Mouse (Mus musculus): ENCODE results near the gene Maea. TPM values are rescaled to one million over a fixed set of nuclear protein-coding genes. Genes with fewer than 3 reads are reported as not detected.

The Maea gene
- polyA plus RNA-seq, 1 experiment, result 114 TPM

DNA sequence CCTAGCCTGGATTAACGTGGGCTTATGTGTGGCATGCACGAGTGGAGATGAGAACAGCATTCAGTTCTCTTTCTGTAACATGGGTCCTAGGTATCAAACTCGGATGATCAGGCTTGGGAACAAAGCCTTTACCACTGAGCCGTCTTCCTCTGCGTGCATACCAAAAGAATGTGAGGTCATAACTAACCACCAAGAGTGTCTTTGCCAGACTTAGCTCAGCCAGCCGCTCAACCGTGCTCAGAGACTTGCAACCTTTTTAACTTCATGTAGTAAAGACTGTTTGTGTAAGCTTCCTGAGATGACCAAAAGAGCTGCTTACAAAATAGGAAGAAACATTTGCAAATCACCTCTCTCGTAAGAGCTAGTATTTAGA, 16.9 kb downstream of the Maea start:
- peaks cover 99% of the 10 kb centered on the region for H3K79me2 ChIP-seq (ENCODE audit: control insufficient read depth, insufficient read depth)
- H3K27me3 ChIP-seq (ENCODE audit: control insufficient read depth, insufficient read depth, insufficient read length), result no peaks in the 10 kb centered on the region
- TF ChIP-seq TCF12 (IDR thresholded peaks at IDR 0.05; ENCODE audit: insufficient read depth, poor library complexity, severe bottlenecking) (no peak), E2F4 (IDR thresholded peaks at IDR 0.05; ENCODE audit: insufficient read depth) (no peak), SRF (IDR thresholded peaks at IDR 0.05; ENCODE audit: control insufficient read depth, insufficient read length, low read depth) (no peak), USF1 (IDR thresholded peaks at IDR 0.05; ENCODE audit: low read depth) (no peak), POLR2A (IDR thresholded peaks at IDR 0.05; ENCODE audit: insufficient read length, low read depth) (no peak)
- no peaks in the 10 kb centered on the region for H3K36me3 ChIP-seq (ENCODE audit: control insufficient read depth, insufficient read depth)
- H3ac ChIP-seq (ENCODE audit: control insufficient read depth, insufficient read length), result no peak overlapping the region
- no peak overlapping the region for H3K4me3 ChIP-seq
- H3K4me2 ChIP-seq (ENCODE audit: low read depth), result peak overlapping the region; percentile 51

DNA sequence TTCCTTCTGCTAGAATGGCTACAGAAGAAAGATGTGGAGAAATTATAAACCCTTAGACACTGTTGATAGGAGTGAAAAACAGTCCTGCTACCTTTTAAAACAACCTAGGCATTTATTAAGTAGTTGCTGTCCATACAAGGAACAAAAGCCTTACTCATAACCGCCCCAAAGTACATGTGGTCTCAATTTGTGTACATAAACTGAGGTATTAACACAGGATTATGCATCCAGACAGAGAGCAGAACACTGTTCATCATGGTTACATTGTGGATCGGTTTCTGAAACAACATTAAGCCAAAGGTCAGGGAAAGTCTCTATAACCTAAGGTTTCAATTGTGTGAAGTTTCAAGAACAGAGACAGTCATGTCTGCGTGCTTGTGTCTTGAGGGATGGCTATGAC, 17.7 kb downstream of the Maea start:
- Histone ChIP-seq H3K4me3 (no peak overlapping the region), H3K36me3 (ENCODE audit: control insufficient read depth, insufficient read depth) (no peaks in the 10 kb centered on the region), H3K27me3 (ENCODE audit: control insufficient read depth, insufficient read depth, insufficient read length) (no peaks in the 10 kb centered on the region), H3K4me2 (ENCODE audit: low read depth) (no peak overlapping the region), H3K79me2 (ENCODE audit: control insufficient read depth, insufficient read depth) (peaks cover 99% of the 10 kb centered on the region), H3ac (ENCODE audit: control insufficient read depth, insufficient read length) (no peak overlapping the region)
- no peak for TF ChIP-seq REST (IDR thresholded peaks at IDR 0.05; ENCODE audit: insufficient read depth, insufficient read length)
- no peak for TF ChIP-seq CEBPB (IDR thresholded peaks at IDR 0.05; ENCODE audit: insufficient read depth, poor library complexity, severe bottlenecking)
- TF ChIP-seq USF1 (IDR thresholded peaks at IDR 0.05; ENCODE audit: low read depth), result no peak
- no peak for TF ChIP-seq MYOG (IDR thresholded peaks at IDR 0.05; ENCODE audit: control insufficient read depth in 1 of 3, insufficient read depth in 1 of 3, insufficient read length in 2 of 3, low read depth in 2 of 3)
- no peak for TF ChIP-seq POLR2AphosphoS2 (IDR thresholded peaks at IDR 0.05; ENCODE audit: insufficient read length, low read depth)
- TF ChIP-seq POLR2A (IDR thresholded peaks at IDR 0.05; ENCODE audit: insufficient read length, low read depth), result no peak
- no peak for TF ChIP-seq MYOD1 (IDR thresholded peaks at IDR 0.05; ENCODE audit: control insufficient read depth in 1 of 3, insufficient read length in 2 of 3, low read depth in 2 of 3)
- no peak for TF ChIP-seq MAX (IDR thresholded peaks at IDR 0.05; ENCODE audit: low read depth)
- no peak for TF ChIP-seq TCF12 (IDR thresholded peaks at IDR 0.05; ENCODE audit: insufficient read depth, poor library complexity, severe bottlenecking)
- no peak for TF ChIP-seq E2F4 (IDR thresholded peaks at IDR 0.05; ENCODE audit: insufficient read depth)
- no peak for TF ChIP-seq TCF3 (IDR thresholded peaks at IDR 0.05; ENCODE audit: insufficient read length, low read depth)
- no peak for TF ChIP-seq SRF (IDR thresholded peaks at IDR 0.05; ENCODE audit: control insufficient read depth, insufficient read length, low read depth)

DNA sequence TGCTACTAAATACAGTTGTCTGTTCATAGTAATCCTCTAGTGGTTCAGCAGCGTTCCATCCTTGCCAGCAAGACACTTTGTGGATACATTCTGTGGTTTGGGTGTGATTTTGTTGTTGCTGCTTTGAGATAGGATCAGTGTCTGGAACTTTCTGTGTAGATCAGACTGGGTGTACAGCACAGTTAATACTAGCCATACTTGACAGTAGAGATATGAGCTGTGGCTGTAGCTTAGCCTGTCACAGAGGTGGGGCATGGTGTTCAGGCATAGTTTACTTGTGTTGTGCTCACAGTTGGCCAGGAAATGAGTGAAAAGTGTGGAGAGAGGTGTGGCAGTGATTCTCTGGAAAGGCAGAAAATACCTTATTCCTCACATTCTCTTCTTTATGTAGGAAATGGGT, 22.2 kb downstream of the Maea start:
- Histone ChIP-seq H3K79me2 (ENCODE audit: control insufficient read depth, insufficient read depth) (peaks cover 67% of the 10 kb centered on the region), H3K36me3 (ENCODE audit: control insufficient read depth, insufficient read depth) (peaks cover 14% of the 10 kb centered on the region), H3K4me2 (ENCODE audit: low read depth) (no peak overlapping the region), H3ac (ENCODE audit: control insufficient read depth, insufficient read length) (no peak overlapping the region), H3K4me3 (no peak overlapping the region), H3K27me3 (ENCODE audit: control insufficient read depth, insufficient read depth, insufficient read length) (no peaks in the 10 kb centered on the region)
- TF ChIP-seq SRF (IDR thresholded peaks at IDR 0.05; ENCODE audit: control insufficient read depth, insufficient read length, low read depth) (no peak), MYOD1 (IDR thresholded peaks at IDR 0.05; ENCODE audit: control insufficient read depth in 1 of 3, insufficient read length in 2 of 3, low read depth in 2 of 3) (no peak), USF1 (IDR thresholded peaks at IDR 0.05; ENCODE audit: low read depth) (no peak), REST (IDR thresholded peaks at IDR 0.05; ENCODE audit: insufficient read depth, insufficient read length) (no peak), MYOG (IDR thresholded peaks at IDR 0.05; ENCODE audit: control insufficient read depth in 1 of 3, insufficient read depth in 1 of 3, insufficient read length in 2 of 3, low read depth in 2 of 3) (no peak), CEBPB (IDR thresholded peaks at IDR 0.05; ENCODE audit: insufficient read depth, poor library complexity, severe bottlenecking) (no peak), TCF12 (IDR thresholded peaks at IDR 0.05; ENCODE audit: insufficient read depth, poor library complexity, severe bottlenecking) (no peak), E2F4 (IDR thresholded peaks at IDR 0.05; ENCODE audit: insufficient read depth) (no peak), MAX (IDR thresholded peaks at IDR 0.05; ENCODE audit: low read depth) (no peak), POLR2A (IDR thresholded peaks at IDR 0.05; ENCODE audit: insufficient read length, low read depth) (no peak), TCF3 (IDR thresholded peaks at IDR 0.05; ENCODE audit: insufficient read length, low read depth) (no peak), POLR2AphosphoS2 (IDR thresholded peaks at IDR 0.05; ENCODE audit: insufficient read length, low read depth) (no peak)

DNA sequence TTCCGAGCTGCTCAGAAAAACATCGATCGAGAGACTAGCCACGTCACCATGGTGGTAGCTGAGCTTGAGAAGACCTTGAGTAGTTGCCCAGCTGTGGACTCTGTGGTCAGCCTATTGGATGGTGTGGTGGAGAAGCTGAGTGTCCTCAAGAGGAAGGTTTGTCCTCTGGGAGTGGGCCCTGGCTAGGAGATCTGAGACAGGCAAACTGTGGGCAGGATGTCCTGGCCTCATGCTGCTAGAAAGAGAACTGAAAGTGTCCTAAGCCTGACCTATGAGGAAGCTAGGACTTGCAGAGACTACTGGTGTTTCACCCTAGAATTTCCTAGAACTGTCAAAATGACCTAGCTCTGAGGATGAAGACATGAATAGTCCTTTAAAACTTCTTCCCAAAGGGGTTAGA, 23.2 kb downstream of the Maea start:
- TF ChIP-seq SRF (IDR thresholded peaks at IDR 0.05; ENCODE audit: control insufficient read depth, insufficient read length, low read depth), result no peak
- no peak for TF ChIP-seq TCF12 (IDR thresholded peaks at IDR 0.05; ENCODE audit: insufficient read depth, poor library complexity, severe bottlenecking)
- no peak for TF ChIP-seq E2F4 (IDR thresholded peaks at IDR 0.05; ENCODE audit: insufficient read depth)
- TF ChIP-seq USF1 (IDR thresholded peaks at IDR 0.05; ENCODE audit: low read depth), result no peak
- TF ChIP-seq POLR2A (IDR thresholded peaks at IDR 0.05; ENCODE audit: insufficient read length, low read depth), result no peak
- TF ChIP-seq MYOD1 (IDR thresholded peaks at IDR 0.05; ENCODE audit: control insufficient read depth in 1 of 3, insufficient read length in 2 of 3, low read depth in 2 of 3), result no peak
- no peak for TF ChIP-seq MYOG (IDR thresholded peaks at IDR 0.05; ENCODE audit: control insufficient read depth in 1 of 3, insufficient read depth in 1 of 3, insufficient read length in 2 of 3, low read depth in 2 of 3)
- TF ChIP-seq REST (IDR thresholded peaks at IDR 0.05; ENCODE audit: insufficient read depth, insufficient read length), result no peak
- TF ChIP-seq POLR2AphosphoS2 (IDR thresholded peaks at IDR 0.05; ENCODE audit: insufficient read length, low read depth), result no peak
- TF ChIP-seq TCF3 (IDR thresholded peaks at IDR 0.05; ENCODE audit: insufficient read length, low read depth), result no peak
- TF ChIP-seq CEBPB (IDR thresholded peaks at IDR 0.05; ENCODE audit: insufficient read depth, poor library complexity, severe bottlenecking), result no peak
- TF ChIP-seq MAX (IDR thresholded peaks at IDR 0.05; ENCODE audit: low read depth), result no peak
- peaks cover 14% of the 10 kb centered on the region for H3K36me3 ChIP-seq (ENCODE audit: control insufficient read depth, insufficient read depth)
- H3K79me2 ChIP-seq (ENCODE audit: control insufficient read depth, insufficient read depth), result peaks cover 58% of the 10 kb centered on the region
- no peak overlapping the region for H3ac ChIP-seq (ENCODE audit: control insufficient read depth, insufficient read length)
- no peaks in the 10 kb centered on the region for H3K27me3 ChIP-seq (ENCODE audit: control insufficient read depth, insufficient read depth, insufficient read length)
- H3K4me2 ChIP-seq (ENCODE audit: low read depth), result no peak overlapping the region
- no peak overlapping the region for H3K4me3 ChIP-seq

DNA sequence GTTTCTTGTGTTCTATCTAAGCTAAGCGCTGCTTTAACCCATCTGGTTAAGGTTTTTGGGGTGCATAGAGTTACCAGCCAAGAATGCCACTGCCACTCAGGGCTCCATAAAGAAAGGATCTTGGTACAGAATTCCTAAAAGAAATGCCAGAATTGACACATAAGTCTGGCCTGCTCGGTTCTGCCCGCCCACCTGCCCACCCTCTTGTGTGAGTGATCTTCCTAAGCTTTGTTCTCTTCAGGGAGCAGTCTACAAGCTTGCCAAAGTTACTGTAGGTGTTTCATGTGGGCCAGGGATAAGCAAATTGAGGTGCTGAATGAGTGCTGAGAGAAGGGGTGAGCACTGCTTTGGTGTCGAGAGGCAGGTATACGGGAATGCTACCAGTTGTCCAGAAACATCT, 28.0 kb downstream of the Maea start:
- Histone ChIP-seq H3K79me2 (ENCODE audit: control insufficient read depth, insufficient read depth) (peaks cover 10% of the 10 kb centered on the region), H3K36me3 (ENCODE audit: control insufficient read depth, insufficient read depth) (peaks cover 18% of the 10 kb centered on the region), H3K4me3 (no peak overlapping the region), H3K4me2 (ENCODE audit: low read depth) (no peak overlapping the region), H3K27me3 (ENCODE audit: control insufficient read depth, insufficient read depth, insufficient read length) (no peaks in the 10 kb centered on the region), H3ac (ENCODE audit: control insufficient read depth, insufficient read length) (no peak overlapping the region)
- TF ChIP-seq E2F4 (IDR thresholded peaks at IDR 0.05; ENCODE audit: insufficient read depth) (no peak), MAX (IDR thresholded peaks at IDR 0.05; ENCODE audit: low read depth) (no peak), MYOD1 (IDR thresholded peaks at IDR 0.05; ENCODE audit: control insufficient read depth in 1 of 3, insufficient read length in 2 of 3, low read depth in 2 of 3) (no peak), CEBPB (IDR thresholded peaks at IDR 0.05; ENCODE audit: insufficient read depth, poor library complexity, severe bottlenecking) (no peak), POLR2AphosphoS2 (IDR thresholded peaks at IDR 0.05; ENCODE audit: insufficient read length, low read depth) (no peak), REST (IDR thresholded peaks at IDR 0.05; ENCODE audit: insufficient read depth, insufficient read length) (no peak), MYOG (IDR thresholded peaks at IDR 0.05; ENCODE audit: control insufficient read depth in 1 of 3, insufficient read depth in 1 of 3, insufficient read length in 2 of 3, low read depth in 2 of 3) (no peak)
